Mouse (Mus musculus): ENCODE data around the gene Atg16l1.

GRCm38 (mm10) chr1:87723351-87723750 lies 32.3 kb upstream of the Atg16l1 start:
- no peak for TF ChIP-seq EP300 (IDR thresholded peaks at IDR 0.05; ENCODE audit: low read depth)
- no peak for TF ChIP-seq CTCF (IDR thresholded peaks at IDR 0.05; ENCODE audit: low read depth)
